19 mouse cellular contexts compared by ENCODE assay signal in genomic region chr5:142875513-142875905, GRCm38 (mm10). TPM values are rescaled to one million over a fixed set of nuclear protein-coding genes. Genes with fewer than 3 reads are reported as not detected.
DNase-seq lines count a peak whose midpoint lies in the region; ATAC-seq and TF ChIP-seq lines count a peak whose summit lies in the region.
"Had no signal": no experiment of that assay in that cellular context is flagged by ENCODE, and none has a peak within 500 bp of the region (broad histone marks: within the 10 kb centered on the region; RNA-seq: fewer than 3 reads in every experiment).

No protein-coding gene starts in this region.

- no peak overlapping the region for H3K4me3 ChIP-seq in layer of hippocampus, adult 2 months
- H3K4me3 ChIP-seq in embryonic facial prominence, embryonic 14.5 days (ENCODE audit: low read depth, low read length), result no peak overlapping the region
- H3K4me3 ChIP-seq: forebrain, embryonic 13.5 days; heart, adult 2 months; heart, embryonic 12.5 days; hindbrain, embryonic 12.5 days had no signal

- ATAC-seq in embryonic facial prominence, embryonic 14.5 days (ENCODE audit: low read depth), result no peak
- ATAC-seq: activated CD4-positive, CD25-positive, alpha-beta regulatory T cell, adult 4 months; forebrain, embryonic 13.5 days; forebrain, postnatal 0 days; intestine, embryonic 16.5 days; Patski had no signal

- no peaks in the 10 kb centered on the region for H3K27me3 ChIP-seq in embryonic facial prominence, embryonic 14.5 days (replicated peaks; ENCODE audit: control insufficient read depth, insufficient read depth, low read length)
- H3K27me3 ChIP-seq: forebrain, embryonic 13.5 days; heart, embryonic 12.5 days; hindbrain, embryonic 12.5 days; Patski had no signal

- no peak overlapping the region for H3K4me2 ChIP-seq in embryonic facial prominence, embryonic 14.5 days (ENCODE audit: low read depth, low read length)
- H3K4me2 ChIP-seq: forebrain, embryonic 13.5 days; heart, embryonic 12.5 days; hindbrain, embryonic 12.5 days had no signal

- peak; percentile 45 for DNase-seq in cerebellum, adult 11-12 months
- DNase-seq in cerebellum, postnatal 25 days, result no peak
- peak; percentile 94 for DNase-seq in heart, adult 11 months
- DNase-seq in heart, postnatal 36 days, result no peak
- DNase-seq in layer of hippocampus, adult 2 months (ENCODE audit: low spot score in 2 of 2), result no peak
- DNase-seq in layer of hippocampus, adult 9-10 months (ENCODE audit: low spot score), result no peak
- no peak for DNase-seq in embryonic facial prominence, embryonic 14.5 days (ENCODE audit: low spot score)
- DNase-seq in lung, postnatal 10 days, result no peak
- DNase-seq: adrenal gland, postnatal 36 days; cerebellum, adult 9-10 months; forebrain, postnatal 0 days; gastrocnemius, postnatal 36 days had no signal

- 89% methylated on average over 7 of the region's 10 CpGs for WGBS in embryonic facial prominence, embryonic 14.5 days

- H3K9ac ChIP-seq in embryonic facial prominence, embryonic 14.5 days (ENCODE audit: low read depth, low read length), result no peak overlapping the region
- H3K9ac ChIP-seq: forebrain, embryonic 13.5 days; forebrain, postnatal 0 days; heart, embryonic 12.5 days; hindbrain, embryonic 12.5 days had no signal

- intact Hi-C loops in heart, postnatal 36 days (cut with DNase I), result no loop called here

- H3K9me3 ChIP-seq in embryonic facial prominence, embryonic 14.5 days (ENCODE audit: control insufficient read depth, low read length), result no peaks in the 10 kb centered on the region
- H3K9me3 ChIP-seq: forebrain, embryonic 13.5 days; heart, embryonic 12.5 days; hindbrain, embryonic 12.5 days had no signal

- H3K36me3 ChIP-seq in embryonic facial prominence, embryonic 14.5 days (ENCODE audit: control insufficient read depth, insufficient read depth, low read length), result peaks cover 60% of the 10 kb centered on the region

- peak overlapping the region; percentile 70 for H3K27ac ChIP-seq in layer of hippocampus, adult 2 months
- peak overlapping the region; percentile 6; the same call in 1 of the 2 replicates for H3K27ac ChIP-seq in embryonic facial prominence, embryonic 14.5 days (replicated peaks; ENCODE audit: low read depth, low read length)
- H3K27ac ChIP-seq: heart, adult 2 months; hindbrain, embryonic 12.5 days had no signal

- peaks cover 2% of the 10 kb centered on the region for H3K4me1 ChIP-seq in embryonic facial prominence, embryonic 14.5 days (ENCODE audit: control insufficient read depth, insufficient read depth, low read length)

- no peak for TF ChIP-seq CTCF in layer of hippocampus, adult 2 months (conservative IDR thresholded peaks at IDR 0.05)

RNA-seq across cellular contexts. Expression of gene Fbxl18, which starts 19.7 kb away (rescaled TPM):
- total RNA-seq in heart, postnatal 36 days (2021), result 1 to 10 TPM; 5.3 to 6.5 TPM
- total RNA-seq in layer of hippocampus, adult 2 months (2021), result 10 to 100 TPM; 36.7 to 39.9 TPM
- polyA plus RNA-seq in embryonic facial prominence, embryonic 14.5 days (2014; fragmentation: Nextera tagmentation; extraction: Ambion mirVana), result 9.2 and 9.4 TPM in 2 replicates

RNA-seq across cellular contexts. Expression of gene Actb, which starts 31.0 kb away (rescaled TPM):
- 100 to 1,000 TPM; 707 to 812 TPM for total RNA-seq in heart, postnatal 36 days (2021)
- 1,000 to 10,000 TPM; 3,149 to 3,251 TPM for total RNA-seq in layer of hippocampus, adult 2 months (2021)
- 12,527 and 12,883 TPM in 2 replicates for polyA plus RNA-seq in embryonic facial prominence, embryonic 14.5 days (2014; fragmentation: Nextera tagmentation; extraction: Ambion mirVana)

RNA-seq across cellular contexts. Expression of gene Tnrc18, which starts 58.0 kb away (rescaled TPM):
- 10 to 100 TPM; 55.4 to 62.3 TPM for total RNA-seq in heart, postnatal 36 days (2021)
- 100 to 1,000 TPM; 142 to 143 TPM for total RNA-seq in layer of hippocampus, adult 2 months (2021)
- 32.9 and 36.9 TPM in 2 replicates for polyA plus RNA-seq in embryonic facial prominence, embryonic 14.5 days (2014; fragmentation: Nextera tagmentation; extraction: Ambion mirVana)

Comparison
In these comparisons a context has a peak if more than half of its experiments do, and no peak if none do; other contexts are left out.
1. DNase-seq: peak in cerebellum, adult 11-12 months (single experiment) and heart, adult 11 months (single experiment); none in cerebellum, postnatal 25 days (0 of 2), heart, postnatal 36 days (0 of 2), layer of hippocampus, adult 2 months (0 of 2), layer of hippocampus, adult 9-10 months (single experiment), embryonic facial prominence, embryonic 14.5 days (single experiment) and lung, postnatal 10 days (single experiment).
2. RNA of gene Fbxl18, which starts 19.7 kb away (total RNA-seq): 36.7 to 39.9 TPM in layer of hippocampus, adult 2 months; 5.3 to 6.5 TPM in heart, postnatal 36 days; every median in the first group is over 4 times any median in the second.